Mouse (Mus musculus) layer of hippocampus, adult 2 months (tissue): Measurements from ENCODE around the gene Mea1. TPM values are rescaled to one million over a fixed set of nuclear protein-coding genes. Genes with fewer than 3 reads are reported as not detected.
A peak's percentile ranks its signal among the peaks of the same experiment; 100 is the strongest.

Source experiments
- DNase-seq, 2 experiments: peaks; one replicate each; pipeline ENCODE4 v3.0.0; 2022; ENCODE audit warnings: low spot score in 2 of 2
- H3K27ac ChIP-seq: fragments of 200-600 bp; 2 replicates; pipeline ENCODE4 v1.8.1; 2022
- H3K4me3 ChIP-seq: fragments of 200-600 bp; 2 replicates; pipeline ENCODE4 v1.8.1; 2022; ENCODE audit warnings: mild to moderate bottlenecking
- CTCF ChIP-seq: fragments of 200-600 bp; conservative IDR thresholded peaks from 2 replicates; pipeline ENCODE4 v1.8.1; 2022; ENCODE audit warnings: antibody characterized with exemption, mild to moderate bottlenecking, moderate library complexity
- total RNA-seq, 2 experiments: library from RNA; stranded (reverse); gene quantifications; 2 replicates each; pipeline ENCODE4 v1.2.3; 2021

The Mea1 gene
- total RNA-seq, 2 experiments from 2014 or later, result 99.8 to 104 TPM

DNA sequence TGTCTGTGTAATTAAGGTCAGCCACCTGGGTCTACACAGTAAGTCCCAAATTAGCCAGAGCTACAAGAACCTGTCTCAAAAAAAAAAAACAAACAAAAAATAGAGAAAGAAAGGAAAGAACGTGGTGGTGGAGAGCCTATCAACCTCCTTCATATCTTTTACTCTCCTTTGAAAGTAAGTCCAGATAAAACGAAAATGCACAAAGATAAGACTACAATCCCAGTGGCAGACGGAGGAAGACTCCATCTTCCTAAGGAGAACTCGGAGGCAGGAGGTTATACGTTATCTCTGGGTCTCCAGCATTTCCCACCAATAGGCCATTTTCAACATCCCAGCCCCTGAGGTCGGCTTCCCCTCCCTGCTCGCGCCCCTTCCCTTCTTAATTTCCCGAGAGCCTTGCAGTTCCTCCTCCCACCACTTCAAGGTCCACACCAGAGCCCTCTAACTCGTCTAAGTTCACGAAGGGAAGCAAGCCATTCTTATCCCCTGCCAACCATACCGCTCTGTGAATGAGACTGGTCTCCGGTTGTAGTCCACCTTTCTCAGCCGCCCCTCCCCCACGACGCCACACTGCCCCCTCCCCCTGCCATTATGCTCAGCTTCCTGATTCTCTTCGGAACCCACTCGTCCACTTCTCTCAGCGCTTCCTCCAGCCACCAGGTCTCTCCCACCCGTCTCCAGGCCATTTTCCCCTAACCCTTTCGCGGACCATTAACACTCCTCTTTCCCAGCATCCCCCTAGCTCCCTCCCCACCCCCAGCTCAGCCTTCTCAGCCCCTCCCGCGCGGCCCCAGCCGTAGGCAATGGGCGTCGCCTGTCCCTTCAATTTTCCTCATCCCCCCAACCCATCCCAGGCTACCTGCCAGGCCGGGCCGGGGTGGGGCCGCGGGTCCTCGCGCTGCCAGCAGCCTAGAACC, 1.5 kb downstream of the Mea1 start:
- TF ChIP-seq CTCF, result peak; percentile 70
- Histone ChIP-seq H3K27ac (peak overlapping the region; percentile 94), H3K4me3 (peak overlapping the region; percentile 78)
- peak in 1 of 2 experiments; percentile 34 for DNase-seq

DNA sequence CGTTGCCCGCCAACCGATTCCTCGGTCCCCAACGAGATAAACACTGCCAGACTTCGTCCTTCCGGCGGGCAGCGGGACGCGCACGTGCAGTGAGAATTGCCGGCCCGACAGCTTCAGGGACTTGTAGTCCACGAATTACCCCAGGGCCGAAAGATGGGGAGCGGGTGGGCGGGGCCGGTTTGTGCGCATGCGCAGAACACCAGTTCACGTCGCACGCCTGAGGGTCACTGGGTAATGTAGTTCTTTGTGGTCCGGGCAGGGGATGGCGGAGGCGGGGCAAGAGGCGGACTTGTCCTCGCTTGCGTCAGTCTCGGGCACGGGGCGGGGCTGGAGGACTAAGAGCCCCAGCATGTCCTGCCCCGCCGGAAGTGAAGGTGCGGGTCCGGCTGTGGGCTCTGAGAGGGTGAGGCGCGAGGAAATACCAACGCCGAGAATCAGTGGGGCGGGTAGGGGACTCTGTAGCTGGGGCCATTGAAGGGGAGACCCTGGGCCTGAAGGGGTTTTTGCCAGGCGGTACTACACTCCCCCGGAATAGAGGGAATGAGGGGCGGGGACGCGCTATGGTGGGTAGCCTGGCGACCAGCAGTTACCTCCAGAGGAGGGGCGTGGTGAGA, 2.3 kb downstream of the Mea1 start, which contains the start of gene Klhdc3:
TSS of gene Klhdc3 (minus strand) at position 155 of the 614 bp plus-strand sequence.
- H3K27ac ChIP-seq, result peak within 1 kb of the TSS; percentile 94
- no peak for TF ChIP-seq CTCF
- peak within 1 kb of the TSS; percentile 78 for H3K4me3 ChIP-seq
- DNase-seq, result peak; percentile 97 to 98

DNA sequence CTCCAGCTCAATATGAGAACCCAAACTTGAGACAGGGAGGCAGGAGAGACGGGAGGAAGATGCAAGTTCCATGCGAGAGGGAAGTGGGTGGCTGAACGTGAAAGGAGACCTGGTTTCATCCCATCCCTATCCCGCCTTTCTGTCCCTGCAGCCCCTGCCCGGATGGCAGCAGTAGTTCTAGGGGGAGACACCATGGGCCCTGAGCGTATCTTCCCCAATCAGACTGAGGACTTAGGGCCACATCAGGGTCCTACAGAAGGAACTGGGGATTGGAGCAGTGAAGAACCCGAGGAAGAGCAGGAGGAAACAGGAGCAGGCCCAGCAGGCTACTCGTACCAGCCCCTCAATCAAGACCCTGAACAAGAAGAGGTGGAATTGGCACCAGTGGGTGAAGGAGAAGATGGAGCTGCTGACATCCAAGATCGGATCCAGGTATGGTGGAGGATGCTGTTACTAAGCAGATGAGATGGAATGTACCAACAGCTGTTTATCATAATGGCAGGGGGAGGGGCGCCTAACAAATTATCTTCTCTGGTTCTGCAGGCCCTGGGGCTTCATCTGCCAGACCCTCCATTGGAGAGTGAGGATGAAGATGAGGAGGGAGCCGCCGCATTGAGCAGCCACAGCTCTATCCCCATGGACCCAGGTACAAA, 3.0 kb downstream of the Mea1 start:
- Histone ChIP-seq H3K27ac (peak overlapping the region; percentile 87), H3K4me3 (peak overlapping the region; percentile 78)
- TF ChIP-seq CTCF, result no peak
- DNase-seq, result no peak

DNA sequence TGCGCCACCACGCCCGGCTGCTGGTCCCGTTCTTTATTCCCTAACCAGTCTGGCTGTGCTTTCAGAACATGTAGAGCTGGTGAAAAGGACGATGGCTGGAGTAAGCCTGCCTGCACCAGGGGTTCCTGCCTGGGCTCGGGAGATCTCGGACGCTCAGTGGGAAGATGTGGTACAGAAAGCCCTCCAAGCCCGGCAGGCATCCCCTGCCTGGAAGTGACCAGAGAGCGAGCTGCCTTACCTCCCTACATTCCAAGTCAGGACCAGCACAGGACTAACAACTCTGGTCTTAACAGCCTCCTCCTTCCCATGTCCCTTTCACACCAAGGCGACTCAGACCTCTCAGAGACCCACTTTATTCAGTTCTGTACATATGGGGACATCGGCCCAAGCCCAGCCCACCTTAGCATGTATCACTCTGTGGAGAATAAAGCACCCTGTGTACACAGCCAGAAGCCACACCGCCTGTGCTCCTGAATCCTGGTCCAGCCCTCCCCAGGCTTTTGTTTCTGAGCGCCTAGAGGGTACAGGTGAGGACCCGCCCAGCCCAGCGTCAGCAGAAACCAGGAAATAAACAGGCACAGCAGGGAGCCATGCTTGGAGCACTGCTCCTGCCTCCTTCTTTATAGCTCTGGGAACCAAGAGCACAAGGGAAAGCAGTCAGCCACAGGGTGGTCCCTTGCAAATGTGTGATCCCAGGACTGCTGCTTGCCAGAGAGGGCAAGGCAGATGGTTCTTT, 4.2 kb downstream of the Mea1 start:
- no peak for TF ChIP-seq CTCF
- DNase-seq, result no peak
- Histone ChIP-seq H3K4me3 (no peak overlapping the region), H3K27ac (no peak overlapping the region)

DNA sequence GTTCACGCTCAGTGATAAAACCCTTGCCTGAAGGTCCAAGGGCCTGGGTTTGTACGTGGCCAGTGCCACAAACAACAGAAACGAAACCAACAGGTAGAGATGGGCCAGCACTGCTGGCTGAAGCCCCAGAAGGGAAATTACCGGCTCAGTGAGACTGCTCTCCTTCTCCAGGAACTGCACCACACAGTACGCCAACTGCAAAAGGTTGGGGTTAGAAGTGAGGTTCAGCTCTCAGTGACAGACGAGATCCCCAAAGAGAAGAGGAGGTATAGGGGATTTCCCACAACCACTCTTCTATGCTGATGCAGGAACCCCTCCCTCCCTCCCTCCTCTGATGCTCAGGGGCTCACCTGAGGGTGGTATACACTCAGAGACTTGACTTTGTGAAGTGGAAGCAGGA, 7.3 kb downstream of the Mea1 start:
- H3K4me3 ChIP-seq, result no peak overlapping the region
- no peak for DNase-seq
- no peak overlapping the region for H3K27ac ChIP-seq
- no peak for TF ChIP-seq CTCF

DNA sequence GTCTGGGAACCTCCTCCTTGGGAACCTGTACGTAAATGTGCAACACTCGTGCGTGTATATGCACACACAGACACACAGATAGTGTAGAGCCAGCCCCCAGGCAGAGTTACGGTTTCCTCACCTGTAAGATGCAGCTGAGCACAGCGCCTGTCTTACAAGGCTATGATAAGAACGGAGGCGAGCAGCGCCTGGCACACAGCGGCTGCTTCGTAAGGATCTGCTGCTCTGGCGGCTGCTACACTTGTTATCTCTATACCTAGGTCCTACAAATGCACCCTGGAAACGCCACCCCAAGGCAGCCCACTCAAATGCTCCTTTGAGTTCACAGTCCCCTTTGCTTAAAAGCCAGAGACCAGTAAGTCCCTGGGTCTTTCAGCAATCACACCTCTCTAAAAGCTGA, 12.1 kb downstream of the Mea1 start:
- Histone ChIP-seq H3K27ac (no peak overlapping the region), H3K4me3 (no peak overlapping the region)
- no peak for DNase-seq
- TF ChIP-seq CTCF, result no peak

DNA sequence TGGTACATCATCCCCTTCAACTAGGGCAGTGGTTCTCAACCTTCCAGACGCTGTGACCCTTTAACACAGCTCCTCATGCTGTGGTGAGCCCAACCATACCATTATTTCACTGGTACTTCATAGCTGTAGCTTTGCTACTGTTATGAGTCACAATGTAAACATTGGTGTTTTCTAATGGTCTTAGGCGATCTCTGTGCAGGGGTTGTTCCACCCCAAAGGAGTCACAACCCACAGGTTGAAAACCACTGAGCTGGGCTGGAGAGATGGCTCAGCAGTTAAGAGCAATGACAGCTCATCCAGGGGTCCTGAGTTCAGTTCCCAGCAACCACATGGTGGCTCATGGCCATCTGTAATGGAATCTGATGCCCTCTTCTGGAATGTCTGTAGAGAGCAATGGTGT, 12.8 kb downstream of the Mea1 start:
- TF ChIP-seq CTCF, result no peak
- no peak overlapping the region for H3K27ac ChIP-seq
- no peak for DNase-seq
- no peak overlapping the region for H3K4me3 ChIP-seq

DNA sequence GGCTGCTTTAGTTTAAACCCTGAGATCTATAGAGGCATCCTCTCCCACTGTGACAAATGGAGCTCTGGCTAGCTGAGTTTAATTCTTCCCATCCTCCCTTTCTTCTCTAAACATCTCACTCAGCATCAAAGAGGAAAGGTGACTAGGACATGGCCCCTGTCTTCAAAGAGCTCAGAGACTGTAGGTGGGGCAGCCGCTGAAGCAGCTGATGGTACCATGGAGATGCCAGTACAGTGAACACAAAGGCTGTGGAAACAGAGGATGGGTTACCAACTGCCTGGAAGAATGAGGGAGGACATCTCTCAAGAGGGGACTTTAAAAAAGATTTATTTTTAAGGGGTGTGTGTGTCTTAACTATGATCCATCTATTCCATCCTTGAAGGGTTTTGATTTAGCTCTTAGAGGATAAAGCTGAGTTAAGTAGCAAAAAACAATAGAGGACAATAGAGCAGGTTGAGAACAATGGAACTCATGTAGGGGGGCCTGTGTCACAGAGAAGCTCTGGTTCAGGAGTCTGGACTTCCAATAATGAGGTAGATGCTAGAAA, 16.0 kb downstream of the Mea1 start:
- no peak for DNase-seq
- TF ChIP-seq CTCF, result no peak
- H3K27ac ChIP-seq, result no peak overlapping the region
- H3K4me3 ChIP-seq, result no peak overlapping the region

DNA sequence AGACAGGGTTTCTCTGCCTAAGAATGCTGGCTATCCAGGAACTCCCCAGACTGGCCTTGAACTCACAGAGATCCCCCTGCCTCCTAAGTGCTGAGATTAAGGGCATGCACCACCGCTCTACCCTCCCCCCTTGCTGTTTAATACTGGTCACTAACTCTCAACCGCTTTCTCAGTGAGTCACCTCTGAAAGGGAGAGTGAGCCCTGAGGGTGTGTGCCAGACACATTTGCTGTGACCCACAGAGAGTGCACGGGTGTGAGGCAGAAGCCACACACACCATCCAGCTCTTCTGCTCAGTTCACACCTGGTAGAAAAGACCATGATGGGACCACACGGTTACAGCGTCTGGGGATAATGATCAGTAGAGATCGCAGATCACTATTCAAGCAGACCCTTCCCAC, 19.9 kb downstream of the Mea1 start:
- no peak overlapping the region for H3K27ac ChIP-seq
- no peak for TF ChIP-seq CTCF
- DNase-seq, result no peak
- H3K4me3 ChIP-seq, result no peak overlapping the region

DNA sequence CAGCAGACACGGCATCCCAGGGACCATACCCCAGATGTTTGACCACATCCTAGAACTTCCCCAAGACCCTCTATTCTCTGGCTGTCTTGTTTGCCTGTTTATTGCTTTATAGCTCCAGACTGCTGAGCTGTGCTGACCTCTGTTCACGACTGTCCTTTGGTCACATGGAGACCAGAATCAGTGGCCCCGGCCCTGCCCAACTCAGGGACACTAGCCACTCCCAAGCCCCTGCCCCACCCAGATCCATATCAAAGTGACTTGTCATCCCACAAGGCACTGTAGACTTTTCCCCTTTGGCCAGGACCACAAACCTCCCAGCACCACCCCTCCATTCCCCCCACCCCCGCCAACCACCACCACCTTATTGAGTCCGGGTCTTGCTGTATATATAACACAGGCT, 20.7 kb downstream of the Mea1 start:
- Histone ChIP-seq H3K27ac (no peak overlapping the region), H3K4me3 (no peak overlapping the region)
- no peak for TF ChIP-seq CTCF

DNA sequence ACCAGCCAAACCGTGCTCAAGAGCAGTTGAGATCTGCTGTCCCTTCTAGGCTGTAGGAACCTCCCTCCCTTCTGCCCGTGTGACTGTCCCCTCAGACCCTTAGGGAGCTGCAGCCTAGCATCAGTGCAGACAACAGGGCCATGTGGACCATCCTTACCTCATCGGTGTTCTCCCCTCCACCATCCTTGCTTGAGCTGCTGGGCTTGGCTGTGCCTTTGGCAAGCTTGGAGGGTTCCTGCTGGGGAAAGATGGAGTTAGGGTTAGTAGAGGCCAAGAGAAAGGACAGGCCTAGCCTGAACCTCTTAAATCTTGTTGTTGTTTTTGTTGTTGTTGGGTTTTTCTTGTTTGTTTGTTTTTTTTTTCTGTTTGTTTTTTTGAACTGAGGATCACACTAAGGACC, 21.3 kb downstream of the Mea1 start:
- no peak for TF ChIP-seq CTCF
- H3K4me3 ChIP-seq, result no peak overlapping the region
- no peak overlapping the region for H3K27ac ChIP-seq
- DNase-seq, result no peak

More for the DNA sequence above, 20.7 kb downstream of the Mea1 start:
- no peak for DNase-seq

DNA sequence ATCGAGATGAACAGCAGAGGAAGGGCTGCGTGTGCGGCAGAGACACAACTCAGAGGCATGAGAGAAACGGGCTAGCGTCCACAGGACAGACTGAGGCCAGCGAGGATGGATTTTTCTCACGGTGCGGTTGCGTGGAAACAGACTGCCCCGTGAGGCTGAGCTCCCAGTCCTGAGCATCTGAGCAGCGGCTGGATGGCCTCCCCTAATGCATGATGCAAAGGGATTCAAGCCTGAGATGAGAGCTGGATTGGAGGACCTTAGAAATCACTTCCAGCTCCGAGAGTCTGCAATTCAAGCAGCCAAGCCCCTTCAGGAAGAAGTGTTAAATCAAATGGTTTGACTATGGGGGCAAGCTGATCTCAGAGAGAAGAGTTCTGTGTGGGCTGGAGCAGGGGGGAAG, 22.9 kb downstream of the Mea1 start:
- DNase-seq, result no peak
- TF ChIP-seq CTCF, result no peak
- peak overlapping the region; percentile 78 for H3K27ac ChIP-seq
- H3K4me3 ChIP-seq, result peak overlapping the region; percentile 93
